Mouse (Mus musculus) liver, embryonic 13.5 days (tissue): ENCODE measurements around the gene Tbc1d17. TPM values are rescaled to one million over a fixed set of nuclear protein-coding genes. Genes with fewer than 3 reads are reported as not detected.

Source experiments
- ATAC-seq: fragments of 200-750 bp; cut with Nextera tagmentation; 2 replicates; pipeline ENCODE4 v1.8.0; 2017; ENCODE audit warnings: low read depth, mild to moderate bottlenecking, moderate number of reproducible peaks, moderate library complexity
- DNase-seq: peaks from one replicate; pipeline ENCODE4 v3.0.0; 2022
- H3K27ac ChIP-seq: fragments of 300-500 bp; sonication (generic); 2 replicates; pipeline ENCODE4 v1.5.1; 2015; ENCODE audit warnings: moderate library complexity, mild to moderate bottlenecking, inconsistent platforms
- H3K27me3 ChIP-seq: fragments of 300-500 bp; sonication (generic); 2 replicates; pipeline ENCODE4 v1.6.1; 2015; ENCODE audit warnings: mild to moderate bottlenecking, inconsistent platforms
- H3K36me3 ChIP-seq: fragments of 300-500 bp; sonication (generic); 2 replicates; pipeline ENCODE4 v1.6.1; 2015; ENCODE audit warnings: mild to moderate bottlenecking, inconsistent platforms
- H3K4me1 ChIP-seq: fragments of 300-500 bp; sonication (generic); replicated peaks from 2 replicates; pipeline ENCODE4 v1.6.1; 2015; ENCODE audit warnings: inconsistent platforms
- H3K4me2 ChIP-seq: fragments of 300-500 bp; sonication (generic); 2 replicates; pipeline ENCODE4 v1.6.1; 2015; ENCODE audit warnings: inconsistent platforms, mild to moderate bottlenecking, moderate library complexity
- H3K4me3 ChIP-seq: fragments of 300-500 bp; sonication (generic); replicated peaks from 2 replicates; pipeline ENCODE4 v1.5.1; 2015; ENCODE audit warnings: mild to moderate bottlenecking, inconsistent platforms
- H3K9ac ChIP-seq: fragments of 300-500 bp; sonication (generic); 2 replicates; pipeline ENCODE4 v1.6.1; 2015; ENCODE audit warnings: mild to moderate bottlenecking, inconsistent platforms
- H3K9me3 ChIP-seq: fragments of 300-500 bp; sonication (generic); replicated peaks from 2 replicates; pipeline ENCODE4 v1.6.1; 2016; ENCODE audit warnings: inconsistent platforms
- WGBS: fragments of 180-500 bp; shearing (Covaris S2); methylation state at CpG from one replicate; pipeline ENCODE4 v1.1.7; 2015; ENCODE audit not compliant: insufficient replicate concordance; 5-methylcytosine and 5-hydroxymethylcytosine counted together
- microRNA counts: library from miRNA; unstranded; fragments of <30 nt; microRNA quantifications from one replicate; lab custom pipeline; 2016
- microRNA-seq: library from miRNA; unstranded; fragments of <30 nt; microRNA quantifications from one replicate; pipeline ENCODE4, GENCODE M21; 2016
- polyA plus RNA-seq: library from polyadenylated mRNA; unstranded; fragments of >200 nt; fragmentation: Nextera tagmentation; extraction: Ambion mirVana; gene quantifications from 2 replicates; pipeline ENCODE4 v1.2.1, GENCODE M21; 2015

The Tbc1d17 gene
- polyA plus RNA-seq, 1 experiment from 2014 or later: 29.0 TPM

DNA sequence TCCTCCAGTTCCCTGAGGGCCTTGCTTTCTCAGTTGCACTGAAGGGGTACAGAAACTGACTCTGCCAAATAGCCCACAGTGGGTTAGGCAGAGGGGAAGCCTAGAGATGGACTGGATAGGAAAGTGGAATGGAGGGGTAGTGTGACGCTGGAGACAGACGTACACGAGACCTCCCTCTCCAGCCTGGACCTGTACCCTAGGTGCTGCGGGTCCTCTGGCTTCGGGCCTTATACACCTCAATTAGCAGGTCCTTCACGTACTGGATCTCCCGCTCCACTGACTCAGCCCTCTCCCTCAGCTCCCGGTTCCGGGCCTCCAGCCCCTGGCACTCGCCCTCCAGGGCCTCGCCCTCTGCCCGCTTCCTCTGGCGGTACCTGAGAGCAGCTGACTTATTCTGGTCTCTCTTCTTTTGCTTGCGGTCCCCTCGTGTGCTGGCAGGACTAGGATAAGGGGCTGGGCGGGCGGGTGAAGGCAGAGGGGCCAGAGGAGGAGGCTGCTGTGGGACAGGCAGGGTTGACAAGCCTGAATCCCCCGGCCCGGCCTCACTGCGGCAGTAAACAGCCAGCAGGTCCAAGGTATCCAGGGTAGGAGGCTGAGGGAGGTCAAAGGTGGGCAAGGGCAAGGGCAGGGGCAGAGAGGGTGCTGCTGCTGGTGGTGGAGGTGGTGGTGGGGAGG is 36.1 kb downstream of the Tbc1d17 start:
- Histone ChIP-seq H3K4me1 (peaks cover 25% of the 10 kb centered on the region), H3K27me3 (no peaks in the 10 kb centered on the region), H3K9ac (no peak overlapping the region), H3K9me3 (no peaks in the 10 kb centered on the region), H3K27ac (no peak overlapping the region), H3K4me2 (no peak overlapping the region), H3K36me3 (peaks cover 28% of the 10 kb centered on the region), H3K4me3 (no peak overlapping the region)
- ATAC-seq (no peak), DNase-seq (no peak)
- 80% methylated on average over 20 of the region's 20 CpGs for WGBS

DNA sequence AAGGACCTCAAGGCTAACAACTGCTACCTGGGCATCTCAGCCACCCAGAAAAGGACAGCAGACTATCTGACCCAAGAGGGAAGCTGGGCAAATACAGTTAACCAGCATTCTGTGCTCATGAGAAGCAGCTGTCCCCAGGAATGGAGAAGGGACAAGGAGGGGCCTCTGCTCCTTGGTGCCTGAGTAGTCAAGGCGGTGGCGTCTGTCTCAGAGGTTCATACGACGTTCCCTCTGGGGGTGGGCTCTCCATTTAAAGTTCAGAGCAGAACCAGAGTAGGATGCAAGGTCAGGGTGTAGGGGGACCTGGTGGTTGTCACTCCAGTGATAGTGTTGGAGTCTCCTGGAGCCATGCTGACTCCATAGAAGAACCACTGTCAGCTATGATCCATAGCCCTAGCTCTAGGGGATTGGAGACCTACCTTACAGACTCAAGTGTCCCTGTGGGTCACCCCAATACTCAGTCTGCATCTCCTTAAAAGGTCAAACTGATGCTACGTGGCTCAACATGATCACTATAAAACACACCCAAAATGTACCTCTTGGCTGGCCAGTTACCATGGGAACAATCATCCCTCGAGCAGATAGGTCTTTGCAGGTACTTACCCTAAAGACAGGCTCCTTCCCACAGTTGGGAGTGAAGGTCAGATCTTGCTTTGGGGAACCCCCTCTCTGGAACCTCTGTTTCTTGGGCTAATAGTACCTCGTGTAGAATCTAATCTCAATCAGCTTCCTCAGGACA is 37.9 kb downstream of the Tbc1d17 start:
- ATAC-seq: no peak
- H3K27me3 ChIP-seq: 0 out of 2 replicates have a peak, but pooled peaks cover 4% of the 10 kb centered on the region

DNA sequence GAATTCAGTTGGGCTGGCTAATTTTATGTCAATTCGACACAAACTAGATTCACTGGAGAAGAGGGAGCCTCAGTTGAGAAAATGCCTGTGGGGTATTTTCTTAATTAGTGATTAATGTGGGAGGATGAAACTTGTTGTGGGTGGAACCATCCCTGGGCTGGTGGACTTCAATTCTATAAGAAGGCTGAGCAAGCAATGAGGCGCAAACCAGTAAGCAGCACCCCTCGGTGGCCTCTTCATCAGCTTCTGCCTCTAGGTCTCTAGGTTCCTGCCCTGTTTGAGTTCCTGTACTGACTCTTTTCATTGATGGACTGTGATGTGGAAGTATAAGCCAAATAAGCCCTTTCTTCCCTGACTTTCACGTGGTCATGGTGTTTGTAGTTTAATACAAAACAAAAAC is 38.5 kb downstream of the Tbc1d17 start:
- ATAC-seq (no peak), DNase-seq (no peak)

More for the DNA sequence above, 37.9 kb downstream of the Tbc1d17 start:
- Histone ChIP-seq H3K9ac (no peak overlapping the region), H3K36me3 (peaks cover 28% of the 10 kb centered on the region), H3K9me3 (no peaks in the 10 kb centered on the region), H3K4me1 (peaks cover 16% of the 10 kb centered on the region), H3K27ac (no peak overlapping the region), H3K4me2 (no peak overlapping the region), H3K4me3 (no peak overlapping the region)
- 71% methylated on average over 7 of the region's 7 CpGs for WGBS
- no peak for DNase-seq

DNA sequence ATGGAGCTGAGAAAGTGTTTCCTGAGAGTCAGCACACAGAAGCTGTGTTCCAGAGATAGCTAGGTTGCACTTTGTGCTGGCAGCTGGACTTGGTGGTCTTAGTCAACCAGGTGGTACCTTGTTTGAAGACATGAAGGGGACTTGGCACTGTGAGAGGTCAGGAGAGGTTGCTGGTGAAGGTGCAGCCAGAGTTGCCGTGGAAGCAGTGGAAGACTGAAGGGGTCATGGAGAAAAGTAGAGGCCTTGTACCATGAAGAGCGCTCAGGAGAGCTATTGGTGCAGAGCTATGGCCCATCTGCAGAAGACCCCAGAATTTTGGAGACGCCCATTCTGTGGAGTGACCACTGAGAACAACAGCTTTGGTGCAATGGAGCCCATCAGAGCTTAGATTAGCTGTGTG is 39.4 kb downstream of the Tbc1d17 start:
- WGBS: 78% methylated on average over 3 of the region's 3 CpGs
- DNase-seq: no peak

More for the DNA sequence above, 38.5 kb downstream of the Tbc1d17 start:
- no peak overlapping the region for H3K4me3 ChIP-seq
- no peak overlapping the region for H3K4me2 ChIP-seq
- 0 out of 2 replicates have a peak, but pooled peaks cover 4% of the 10 kb centered on the region for H3K27me3 ChIP-seq
- H3K9ac ChIP-seq: no peak overlapping the region
- no peaks in the 10 kb centered on the region for H3K9me3 ChIP-seq
- 60% methylated on average over 4 of the region's 4 CpGs for WGBS
- H3K27ac ChIP-seq: no peak overlapping the region
- peaks cover 15% of the 10 kb centered on the region for H3K4me1 ChIP-seq
- H3K36me3 ChIP-seq: peaks cover 28% of the 10 kb centered on the region

DNA sequence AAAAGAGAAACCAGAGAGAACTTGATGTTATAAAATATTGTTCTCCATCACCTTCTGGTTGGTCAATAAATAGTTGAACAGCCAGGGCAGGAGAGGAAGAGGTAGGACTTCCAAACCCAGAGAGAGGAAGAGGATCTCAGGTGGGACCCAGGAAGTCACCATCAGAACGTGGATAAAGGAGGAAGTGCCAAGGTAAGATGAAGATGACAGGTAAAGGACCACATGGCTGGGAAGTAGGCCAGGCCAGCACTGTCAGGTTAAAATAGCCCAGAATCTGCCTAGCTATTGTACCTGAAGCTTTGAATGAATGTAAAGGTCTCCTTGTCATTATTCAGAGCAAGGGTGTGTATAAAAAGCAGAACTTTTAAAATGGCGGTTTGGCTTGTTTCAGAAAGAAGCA is 40.0 kb downstream of the Tbc1d17 start:
- Histone ChIP-seq H3K27me3 (0 out of 2 replicates have a peak, but pooled peaks cover 4% of the 10 kb centered on the region), H3K9ac (no peak overlapping the region), H3K27ac (no peak overlapping the region), H3K9me3 (no peaks in the 10 kb centered on the region), H3K4me1 (peaks cover under 1% of the 10 kb centered on the region; the same call in 1 of the 2 replicates), H3K4me2 (no peak overlapping the region), H3K4me3 (no peak overlapping the region), H3K36me3 (peaks cover 21% of the 10 kb centered on the region)
- DNase-seq: no peak
- no peak for ATAC-seq
- 41% methylated on average over 2 of the region's 2 CpGs for WGBS

More for the DNA sequence above, 39.4 kb downstream of the Tbc1d17 start:
- Histone ChIP-seq H3K9me3 (no peaks in the 10 kb centered on the region), H3K27ac (no peak overlapping the region), H3K4me1 (peaks cover 6% of the 10 kb centered on the region; the same call in 1 of the 2 replicates), H3K9ac (no peak overlapping the region), H3K36me3 (peaks cover 26% of the 10 kb centered on the region), H3K27me3 (0 out of 2 replicates have a peak, but pooled peaks cover 4% of the 10 kb centered on the region), H3K4me3 (no peak overlapping the region), H3K4me2 (no peak overlapping the region)
- ATAC-seq: no peak

DNA sequence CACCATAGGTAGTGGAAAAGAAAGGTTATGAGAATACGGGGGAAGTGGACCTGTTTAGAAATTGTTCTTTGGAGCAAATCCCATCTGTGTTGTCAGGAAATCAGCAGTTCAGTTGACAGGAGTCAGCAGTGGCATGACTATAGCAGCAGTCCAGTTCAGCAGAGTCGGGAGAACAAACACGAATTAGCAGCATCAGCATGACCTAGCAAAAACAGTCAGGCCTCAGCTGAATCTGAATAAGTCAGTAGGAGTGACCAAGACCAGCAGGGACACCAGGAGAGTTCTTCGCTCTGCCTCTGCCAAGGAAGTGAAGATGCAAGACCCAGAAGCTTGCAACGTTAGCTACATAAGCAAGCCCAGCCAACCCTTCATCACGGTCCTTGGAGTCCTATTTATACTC is 56.1 kb downstream of the Tbc1d17 start:
- peak; percentile 31 for DNase-seq
- H3K4me1 ChIP-seq: no peaks in the 10 kb centered on the region

DNA sequence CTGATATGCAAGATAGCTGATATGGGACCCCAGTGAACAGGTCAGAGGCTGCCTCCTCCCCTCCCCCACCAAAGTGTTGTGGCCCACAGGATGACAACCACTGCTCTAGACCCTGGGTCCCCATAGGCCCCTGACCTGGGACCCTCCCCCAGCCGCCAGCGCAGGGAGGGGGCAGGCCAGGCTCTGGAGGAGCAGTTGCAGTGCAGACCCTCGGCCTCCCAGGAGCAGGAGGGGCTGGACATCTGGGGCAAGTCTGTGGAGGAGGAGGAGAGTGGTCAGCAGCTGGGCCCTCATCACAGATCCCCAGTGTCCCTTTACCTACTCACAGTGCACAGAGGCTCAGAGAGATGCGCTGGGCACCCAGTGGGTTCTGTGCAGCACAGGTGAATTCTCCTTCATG is 58.8 kb downstream of the Tbc1d17 start:
- H3K4me2 ChIP-seq: no peak overlapping the region
- peaks cover 2% of the 10 kb centered on the region for H3K27me3 ChIP-seq
- H3K4me1 ChIP-seq: no peaks in the 10 kb centered on the region
- DNase-seq: no peak
- WGBS: 61% methylated on average over 4 of the region's 4 CpGs
- H3K36me3 ChIP-seq: no peaks in the 10 kb centered on the region
- ATAC-seq: no peak
- H3K4me3 ChIP-seq: no peak overlapping the region
- H3K9ac ChIP-seq: no peak overlapping the region
- peaks cover 6% of the 10 kb centered on the region; the same call in 1 of the 2 replicates for H3K9me3 ChIP-seq
- H3K27ac ChIP-seq: no peak overlapping the region

More for the DNA sequence above, 56.1 kb downstream of the Tbc1d17 start:
- WGBS: 68% methylated on average over 6 of the region's 6 CpGs
- Histone ChIP-seq H3K9ac (no peak overlapping the region), H3K4me3 (no peak overlapping the region), H3K9me3 (peaks cover 10% of the 10 kb centered on the region), H3K27ac (no peak overlapping the region), H3K27me3 (peaks cover 2% of the 10 kb centered on the region), H3K4me2 (no peak overlapping the region), H3K36me3 (no peaks in the 10 kb centered on the region)
- no peak for ATAC-seq

DNA sequence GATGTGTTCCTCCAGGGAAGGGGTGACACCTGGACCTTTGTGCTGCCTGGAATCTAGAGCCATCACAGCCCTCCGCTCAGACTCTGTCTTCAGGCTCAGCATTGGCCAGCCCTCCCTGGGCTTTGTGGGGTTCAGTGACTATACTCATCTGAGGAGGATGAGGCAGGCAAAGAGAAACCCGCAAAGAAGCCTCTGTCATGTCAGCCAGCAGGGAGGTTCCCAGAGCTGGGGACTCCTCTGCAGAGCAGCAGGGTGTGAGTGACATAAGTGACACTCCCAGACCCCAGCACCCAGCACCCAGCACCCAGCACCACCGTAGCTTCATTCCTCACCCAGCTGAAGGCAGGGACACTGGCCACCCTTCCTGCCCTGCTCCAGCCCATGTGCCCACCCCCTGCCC is 59.3 kb downstream of the Tbc1d17 start:
- no peak overlapping the region for H3K27ac ChIP-seq
- no peak for ATAC-seq
- peaks cover 6% of the 10 kb centered on the region; the same call in 1 of the 2 replicates for H3K9me3 ChIP-seq
- H3K9ac ChIP-seq: no peak overlapping the region
- DNase-seq: no peak
- no peaks in the 10 kb centered on the region for H3K4me1 ChIP-seq
- H3K4me2 ChIP-seq: no peak overlapping the region
- no peaks in the 10 kb centered on the region for H3K36me3 ChIP-seq
- WGBS: 55% methylated on average over 3 of the region's 3 CpGs
- H3K4me3 ChIP-seq: no peak overlapping the region
- H3K27me3 ChIP-seq: peaks cover 2% of the 10 kb centered on the region

MicroRNAs within 50 kb of the gene (microRNA counts, 519-probe panel; counts per million panel counts)
- microRNA mmu-miR-707 (lab: Ali Mortazavi, UCI): 114 counts per million

Small RNAs within 50 kb of the gene (microRNA-seq; reads per million reads assigned to microRNA genes)
- gene Mir707: not detected

Other genes starting within 250 kb of the Tbc1d17 start
- 0.12 and 0.31 TPM in 2 replicates for gene Myh14, start 178.2 kb downstream of the Tbc1d17 start, polyA plus RNA-seq
- gene Izumo2, start 140.3 kb downstream of the Tbc1d17 start, polyA plus RNA-seq: not detected in 2 replicates
- 30.0 and 30.8 TPM in 2 replicates for gene Vrk3, start 100.7 kb downstream of the Tbc1d17 start, polyA plus RNA-seq
- 0.99 and 1.1 TPM in 2 replicates for gene Zfp473, start 98.0 kb downstream of the Tbc1d17 start, polyA plus RNA-seq
- gene Nup62, start 33.0 kb downstream of the Tbc1d17 start, polyA plus RNA-seq: 60.8 and 68.9 TPM in 2 replicates
- 0.70 and 1.1 TPM in 2 replicates for gene Il4i1, start 32.7 kb downstream of the Tbc1d17 start, polyA plus RNA-seq
- 5.3 and 5.4 TPM in 2 replicates for gene Atf5, start 32.4 kb downstream of the Tbc1d17 start, polyA plus RNA-seq
- 32.0 and 32.1 TPM in 2 replicates for gene Akt1s1, start 88 bp downstream of the Tbc1d17 start, polyA plus RNA-seq
- 22.8 and 24.2 TPM in 2 replicates for gene Pnkp, start 8.1 kb upstream of the Tbc1d17 start, polyA plus RNA-seq
- gene Ptov1, start 20.7 kb upstream of the Tbc1d17 start, polyA plus RNA-seq: 50.4 and 57.0 TPM in 2 replicates
- 47.2 and 51.2 TPM in 2 replicates for gene Med25, start 43.6 kb upstream of the Tbc1d17 start, polyA plus RNA-seq
- 7.2 and 7.5 TPM in 2 replicates for gene Fuz, start 47.0 kb upstream of the Tbc1d17 start, polyA plus RNA-seq
- gene Ap2a1, start 80.4 kb upstream of the Tbc1d17 start, polyA plus RNA-seq: 69.5 and 82.4 TPM in 2 replicates
- 0.07 and 0.22 TPM in 2 replicates for gene Tsks, start 94.1 kb upstream of the Tbc1d17 start, polyA plus RNA-seq
- 1.9 and 2.3 TPM in 2 replicates for gene Cpt1c, start 125.8 kb upstream of the Tbc1d17 start, polyA plus RNA-seq
- gene Prmt1, start 137.5 kb upstream of the Tbc1d17 start, polyA plus RNA-seq: 214 and 220 TPM in 2 replicates
- 41.0 and 42.4 TPM in 2 replicates for gene Irf3, start 148.6 kb upstream of the Tbc1d17 start, polyA plus RNA-seq
- 18.2 and 20.1 TPM in 2 replicates for gene Bcl2l12, start 149.6 kb upstream of the Tbc1d17 start, polyA plus RNA-seq
- 10.4 and 11.8 TPM in 2 replicates for gene Scaf1, start 167.3 kb upstream of the Tbc1d17 start, polyA plus RNA-seq
- gene Rras, start 168.9 kb upstream of the Tbc1d17 start, polyA plus RNA-seq: 14.4 and 15.0 TPM in 2 replicates
- 1.7 and 2.2 TPM in 2 replicates for gene Prr12, start 203.8 kb upstream of the Tbc1d17 start, polyA plus RNA-seq
- 31.5 and 32.0 TPM in 2 replicates for gene Nosip, start 213.3 kb upstream of the Tbc1d17 start, polyA plus RNA-seq
- 7.1 and 7.8 TPM in 2 replicates for gene Prrg2, start 213.6 kb upstream of the Tbc1d17 start, polyA plus RNA-seq
- gene Rcn3, start 243.1 kb upstream of the Tbc1d17 start, polyA plus RNA-seq: 35.6 and 38.7 TPM in 2 replicates